Mouse (Mus musculus) Patski (cell line): Measurements from ENCODE around the gene Dgki. TPM values are rescaled to one million over a fixed set of nuclear protein-coding genes. Genes with fewer than 3 reads are reported as not detected.
A peak's percentile ranks its signal among the peaks of the same experiment; 100 is the strongest.

ENCODE experiments used
- ATAC-seq: fragments of 100-300 bp; one replicate; pipeline ENCODE4 v1.8.0; 2021
- CTCF ChIA-PET: fragments of 350-600 bp; sonication (Branson Sonifier 250); formaldehyde crosslinking; loops from one replicate; lab custom pipeline; 2022; ENCODE audit warnings: inconsistent platforms; lab: Charles Lee
- POLR2A ChIA-PET: fragments of 350-600 bp; sonication (Branson Sonifier 250); formaldehyde crosslinking; loops from one replicate; lab custom pipeline; 2022; ENCODE audit warnings: antibody characterized with exemption, inconsistent platforms; lab: Charles Lee
- DNase-seq: peaks from one replicate; pipeline ENCODE4 v3.0.0-alpha.2; 2011; ENCODE audit warnings: low read depth, low spot score
- H3K27me3 ChIP-seq: fragments of 371-371 bp; one replicate; pipeline ENCODE4 v1.5.1; 2021
- CTCF ChIP-seq: fragments of 100-300 bp; IDR thresholded peaks from one replicate; pipeline ENCODE4 v1.5.1; 2021
- in situ Hi-C: fragments of 300-500 bp; cut with MboI; formaldehyde crosslinking; loops from 3 replicates; pipeline ENCODE4 v1.11.1; 2018; ENCODE audit warnings: low pct_unique_long_range_greater_than_20kb, mixed read lengths
- polyA plus RNA-seq: library from polyadenylated mRNA; unstranded; gene quantifications from one replicate; pipeline ENCODE4 v1.2.3, GENCODE M21; 2021

Gene Dgki
- polyA plus RNA-seq, 1 experiment from 2014 or later: 0.03 TPM

GRCm38 (mm10) chr6:36898412-36898811 is 401.6 kb downstream of the Dgki start:
- no peak for DNase-seq

GRCm38 (mm10) chr6:36897616-36898149 is 402.3 kb downstream of the Dgki start:
- CTCF ChIA-PET: no interaction called here
- in situ Hi-C loops: no loop called here
- ATAC-seq (no peak), DNase-seq (no peak)
- peaks cover 9% of the 10 kb centered on the region for H3K27me3 ChIP-seq
- POLR2A ChIA-PET: no interaction called here
- no peak for TF ChIP-seq CTCF

More at GRCm38 (mm10) chr6:36898412-36898811, 401.6 kb downstream of the Dgki start:
- no peak for TF ChIP-seq CTCF
- no peak for ATAC-seq
- peaks cover 9% of the 10 kb centered on the region for H3K27me3 ChIP-seq
- CTCF ChIA-PET: no interaction called here
- in situ Hi-C loops: no loop called here
- POLR2A ChIA-PET: no interaction called here

DNA sequence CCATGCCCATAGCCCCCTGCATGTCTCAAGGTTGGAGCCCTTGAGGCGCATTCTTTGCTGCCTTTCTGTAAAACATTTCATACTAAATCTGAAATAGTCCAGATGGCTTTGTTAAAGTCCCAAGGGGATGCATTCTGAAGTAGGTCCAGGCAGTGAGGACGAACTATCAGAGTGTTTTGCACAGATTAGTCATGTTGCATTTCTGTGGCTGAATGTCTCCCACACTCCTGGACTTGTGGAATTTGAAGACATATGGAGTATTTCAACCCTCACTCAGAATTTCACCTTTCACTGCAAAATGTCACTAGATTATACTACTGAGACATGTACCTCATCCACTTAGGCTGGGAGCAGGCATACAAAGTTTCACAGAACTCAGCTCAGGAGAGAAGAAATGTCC is 403.3 kb downstream of the Dgki start:
- in situ Hi-C loops: no loop called here
- TF ChIP-seq CTCF: no peak
- ChIA-PET CTCF (no interaction called here), POLR2A (no interaction called here)
- DNase-seq (no peak), ATAC-seq (no peak)
- peaks cover 9% of the 10 kb centered on the region for H3K27me3 ChIP-seq

DNA sequence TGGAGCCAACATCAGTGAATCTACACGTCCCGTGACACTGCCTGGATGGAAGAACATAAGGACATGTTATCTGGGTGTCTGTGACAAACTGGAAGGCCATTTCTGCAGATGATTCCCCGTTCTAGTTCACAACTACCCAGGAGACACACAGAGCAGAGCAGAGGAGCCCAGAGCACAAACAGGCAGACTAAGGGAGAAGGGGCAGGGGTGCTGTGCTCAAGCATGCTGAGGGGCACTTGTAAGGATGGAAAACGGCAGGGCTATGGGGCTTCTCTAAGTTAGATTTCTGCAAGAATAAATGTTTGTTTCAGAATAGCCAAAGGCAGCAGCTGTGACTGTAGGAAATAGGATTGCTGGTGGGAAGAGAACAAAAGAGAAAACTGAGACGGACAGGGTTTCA is 408.2 kb downstream of the Dgki start:
- peaks cover 4% of the 10 kb centered on the region for H3K27me3 ChIP-seq
- POLR2A ChIA-PET: no interaction called here
- in situ Hi-C loops: no loop called here
- DNase-seq (no peak), ATAC-seq (no peak)
- no peak for TF ChIP-seq CTCF
- CTCF ChIA-PET: no interaction called here

- no peak for DNase-seq
- no peak for ATAC-seq
- peaks cover 6% of the 10 kb centered on the region for H3K27me3 ChIP-seq
- no peak for TF ChIP-seq CTCF
- CTCF ChIA-PET: interaction anchor here (1.3 kb wide), 1 partner anchor 12 kb away, joined by 3 read pairs; no protein-coding TSS in a partner anchor
- POLR2A ChIA-PET: no interaction called here
- in situ Hi-C loops: no loop called here
Measured at GRCm38 (mm10) chr6:36890776-36891175, 409.2 kb downstream of the Dgki start.

DNA sequence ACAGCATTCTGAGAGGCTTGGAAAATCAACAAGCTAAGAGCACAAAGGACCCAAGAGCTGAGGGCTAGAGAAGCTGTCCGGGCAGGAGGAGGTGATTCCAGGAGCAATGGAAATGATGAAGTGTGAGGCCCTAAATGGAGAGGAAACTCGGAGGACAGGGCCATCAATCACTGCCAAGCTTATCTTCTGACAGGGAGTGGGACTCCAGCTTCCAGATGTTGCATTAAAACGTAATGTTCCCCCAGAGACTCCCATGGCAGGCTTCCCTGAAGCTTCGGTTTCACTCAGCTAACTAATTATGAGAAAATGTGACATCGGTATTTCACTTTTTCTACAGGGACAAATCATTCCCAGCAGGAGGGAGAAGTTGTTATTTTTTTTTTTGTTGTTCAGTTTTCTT is 409.7 kb downstream of the Dgki start:
- ATAC-seq (no peak), DNase-seq (no peak)
- ChIA-PET POLR2A (no interaction called here), CTCF (interaction anchor here (1.3 kb wide), 1 partner anchor 13 kb away, joined by 3 read pairs; no protein-coding TSS in a partner anchor)
- in situ Hi-C loops: no loop called here
- peaks cover 6% of the 10 kb centered on the region for H3K27me3 ChIP-seq
- no peak for TF ChIP-seq CTCF

DNA sequence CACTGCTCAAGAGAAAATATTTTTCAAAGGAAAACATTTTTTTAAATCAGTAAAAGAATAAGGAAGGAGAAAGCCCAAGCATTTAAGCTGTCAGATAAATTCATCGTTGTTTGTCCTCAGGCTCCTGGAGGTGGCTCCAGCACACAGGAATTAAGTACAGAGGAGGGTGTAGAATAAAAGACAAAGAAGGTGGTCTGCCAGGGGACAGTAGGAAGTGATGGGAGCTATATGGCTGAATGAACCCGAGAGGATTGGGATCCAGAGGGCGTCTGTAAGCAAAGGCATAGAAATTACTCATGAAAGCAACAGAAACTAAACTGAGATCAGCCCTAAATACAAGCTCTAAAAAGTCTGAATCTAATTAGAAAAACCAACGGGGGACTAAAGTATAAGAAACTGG is 418.7 kb downstream of the Dgki start:
- in situ Hi-C loops: no loop called here
- ATAC-seq (no peak), DNase-seq (no peak)
- ChIA-PET POLR2A (no interaction called here), CTCF (no interaction called here)
- no peak for TF ChIP-seq CTCF
- peaks cover 6% of the 10 kb centered on the region for H3K27me3 ChIP-seq

GRCm38 (mm10) chr6:36880643-36881263 is 419.2 kb downstream of the Dgki start:
- DNase-seq: no peak

DNA sequence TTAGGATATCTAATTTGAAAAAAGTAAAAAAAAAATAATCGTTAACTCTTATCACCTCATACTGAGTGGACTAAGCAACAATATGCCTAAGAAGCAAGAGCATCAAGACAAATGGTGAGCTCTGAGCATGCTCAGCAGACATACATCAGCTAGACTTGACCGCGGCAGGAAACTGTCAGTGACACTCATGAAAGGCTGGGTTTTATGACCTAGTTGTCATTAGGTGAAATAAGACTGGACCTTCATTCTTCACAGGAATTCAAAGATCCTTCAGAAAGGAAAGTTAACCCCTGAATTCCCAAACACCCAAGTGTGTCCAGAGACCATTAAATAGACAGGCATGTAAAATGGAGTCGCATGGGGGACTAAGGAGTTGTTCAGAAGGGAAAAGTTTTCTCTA is 422.6 kb downstream of the Dgki start:
- ChIA-PET CTCF (no interaction called here), POLR2A (no interaction called here)
- H3K27me3 ChIP-seq: peaks cover 3% of the 10 kb centered on the region
- DNase-seq (no peak), ATAC-seq (no peak)
- in situ Hi-C loops: no loop called here
- TF ChIP-seq CTCF: no peak

More at GRCm38 (mm10) chr6:36880643-36881263, 419.2 kb downstream of the Dgki start:
- peaks cover 4% of the 10 kb centered on the region for H3K27me3 ChIP-seq
- ChIA-PET POLR2A (no interaction called here), CTCF (no interaction called here)
- TF ChIP-seq CTCF: no peak
- ATAC-seq: no peak
- in situ Hi-C loops: no loop called here

- no peaks in the 10 kb centered on the region for H3K27me3 ChIP-seq
- no peak for TF ChIP-seq CTCF
- ATAC-seq (no peak), DNase-seq (no peak)
- in situ Hi-C loops: no loop called here
- POLR2A ChIA-PET: no interaction called here
- CTCF ChIA-PET: no interaction called here
Measured at GRCm38 (mm10) chr6:36876426-36876825, 423.6 kb downstream of the Dgki start.

DNA sequence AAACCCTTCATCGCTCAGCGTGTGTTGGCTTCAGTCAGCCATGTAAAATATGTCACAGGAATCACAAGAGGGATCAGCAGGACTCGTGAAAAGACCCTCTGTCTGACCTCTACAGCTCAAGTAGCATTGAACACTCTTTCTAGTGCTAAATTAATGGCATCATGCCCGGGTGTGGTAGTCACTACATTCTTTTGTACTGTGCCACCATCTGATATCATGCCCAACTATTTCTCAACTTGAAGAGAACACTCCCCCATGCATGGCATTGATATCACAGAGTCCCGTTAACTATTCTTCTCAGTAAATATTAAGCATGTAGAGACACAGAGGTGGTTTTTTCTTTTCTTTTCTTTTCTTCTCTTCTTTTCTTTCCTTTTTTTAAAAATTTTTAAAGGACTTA is 424.1 kb downstream of the Dgki start:
- CTCF ChIA-PET: no interaction called here
- no peak for ATAC-seq
- peak; percentile 1 for DNase-seq

GRCm38 (mm10) chr6:36872876-36873275 is 427.1 kb downstream of the Dgki start:
- TF ChIP-seq CTCF: no peak
- H3K27me3 ChIP-seq: peaks cover 4% of the 10 kb centered on the region
- no peak for DNase-seq
- POLR2A ChIA-PET: no interaction called here
- CTCF ChIA-PET: interaction anchor here (1.0 kb wide), 1 partner anchor 11 kb away, joined by 3 read pairs; no protein-coding TSS in a partner anchor
- ATAC-seq: no peak
- in situ Hi-C loops: no loop called here

More for the DNA sequence above, 424.1 kb downstream of the Dgki start:
- H3K27me3 ChIP-seq: peaks cover 2% of the 10 kb centered on the region
- no peak for TF ChIP-seq CTCF
- in situ Hi-C loops: no loop called here
- POLR2A ChIA-PET: no interaction called here
